Mouse (Mus musculus): ENCODE measurements around the gene Pqlc2. TPM values are rescaled to one million over a fixed set of nuclear protein-coding genes. Genes with fewer than 3 reads are reported as not detected.

Gene Pqlc2
- polyA plus RNA-seq, 1 experiment from 2014 or later = 10.1 TPM

- ATAC-seq = no peak
- H3K9ac ChIP-seq = no peak overlapping the region
- H3K27ac ChIP-seq = no peak overlapping the region
- H3K4me2 ChIP-seq = no peak overlapping the region
- peaks cover 60% of the 10 kb centered on the region for H3K36me3 ChIP-seq (ENCODE audit: poor library complexity, severe bottlenecking)
- no peaks in the 10 kb centered on the region for H3K4me1 ChIP-seq
- H3K4me3 ChIP-seq = no peak overlapping the region
- no peaks in the 10 kb centered on the region for H3K27me3 ChIP-seq
- WGBS = 90% methylated on average over 12 of the region's 12 CpGs
- H3K9me3 ChIP-seq (replicated peaks) = no peaks in the 10 kb centered on the region
These were observed 11.7 kb downstream of the Pqlc2 start for GRCm38 (mm10) chr4:139298671-139299366.

DNA sequence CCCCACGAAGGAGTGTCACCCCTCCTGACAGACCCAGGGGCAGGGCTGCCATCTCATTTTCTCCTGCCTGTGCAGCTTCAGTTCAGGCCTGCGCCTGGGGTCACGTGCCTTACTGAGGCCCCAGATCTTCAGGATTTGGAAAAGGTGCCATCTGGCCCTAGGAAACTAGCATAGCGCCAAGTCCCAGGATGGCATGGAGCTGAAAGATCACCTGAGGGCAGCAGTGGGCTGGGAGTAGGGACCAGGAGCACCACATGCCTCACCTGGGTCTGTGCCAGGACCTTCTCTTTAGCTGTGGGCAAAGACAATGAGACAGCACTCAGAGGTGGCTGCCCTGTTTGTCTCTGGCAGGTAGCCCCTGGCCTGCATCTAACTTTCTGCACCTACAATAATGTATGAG is 12.9 kb downstream of the Pqlc2 start:
- Histone ChIP-seq H3K4me1 (no peaks in the 10 kb centered on the region), H3K9ac (no peak overlapping the region), H3K9me3 (replicated peaks) (no peaks in the 10 kb centered on the region), H3K36me3 (ENCODE audit: poor library complexity, severe bottlenecking) (peaks cover 56% of the 10 kb centered on the region), H3K27ac (no peak overlapping the region), H3K4me3 (no peak overlapping the region), H3K4me2 (no peak overlapping the region), H3K27me3 (no peaks in the 10 kb centered on the region)
- WGBS = 89% methylated on average over 4 of the region's 4 CpGs
- ATAC-seq = no peak

GRCm38 (mm10) chr4:139292038-139292437 is 18.5 kb downstream of the Pqlc2 start:
- 97% methylated on average over 5 of the region's 5 CpGs for WGBS
- Histone ChIP-seq H3K4me3 (no peak overlapping the region), H3K27ac (no peak overlapping the region), H3K4me2 (no peak overlapping the region), H3K9ac (no peak overlapping the region), H3K36me3 (ENCODE audit: poor library complexity, severe bottlenecking) (peaks cover 58% of the 10 kb centered on the region), H3K4me1 (no peaks in the 10 kb centered on the region), H3K9me3 (replicated peaks) (no peaks in the 10 kb centered on the region), H3K27me3 (no peaks in the 10 kb centered on the region)
- no peak for ATAC-seq

DNA sequence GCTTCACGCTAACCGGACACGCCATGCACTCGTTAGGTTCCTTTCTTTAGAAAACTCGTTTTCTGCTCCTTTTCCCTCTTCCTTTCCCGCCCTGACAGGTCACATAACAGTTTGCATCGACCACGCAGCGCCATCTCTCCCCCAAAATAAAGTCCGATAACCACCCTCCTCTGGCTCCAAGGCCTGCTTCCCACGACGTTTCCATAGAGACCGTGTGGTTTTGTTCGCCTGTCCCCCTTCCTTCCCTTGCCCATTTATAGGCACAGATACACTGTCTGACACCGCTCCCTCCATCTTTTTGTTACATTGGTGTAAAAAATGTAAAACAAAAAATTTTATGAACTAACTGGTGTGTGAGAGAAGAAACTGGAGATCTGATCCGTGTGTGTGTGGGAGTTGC is 19.4 kb downstream of the Pqlc2 start:
- no peak overlapping the region for H3K9ac ChIP-seq
- no peak overlapping the region for H3K4me2 ChIP-seq
- H3K36me3 ChIP-seq (ENCODE audit: poor library complexity, severe bottlenecking) = peaks cover 59% of the 10 kb centered on the region
- H3K9me3 ChIP-seq (replicated peaks) = no peaks in the 10 kb centered on the region
- ATAC-seq = no peak
- no peaks in the 10 kb centered on the region for H3K27me3 ChIP-seq
- H3K27ac ChIP-seq = no peak overlapping the region
- 75% methylated on average over 16 of the region's 16 CpGs for WGBS
- no peaks in the 10 kb centered on the region for H3K4me1 ChIP-seq
- no peak overlapping the region for H3K4me3 ChIP-seq

GRCm38 (mm10) chr4:139289017-139289416 is 21.5 kb downstream of the Pqlc2 start:
- WGBS = 65% methylated on average over 10 of the region's 10 CpGs

GRCm38 (mm10) chr4:139287122-139287863 is 23.2 kb downstream of the Pqlc2 start:
- Histone ChIP-seq H3K4me2 (no peak overlapping the region), H3K27me3 (no peaks in the 10 kb centered on the region), H3K4me3 (no peak overlapping the region), H3K9me3 (replicated peaks) (no peaks in the 10 kb centered on the region), H3K27ac (no peak overlapping the region), H3K9ac (no peak overlapping the region), H3K4me1 (0 out of 2 replicates have a peak, but pooled peaks cover 4% of the 10 kb centered on the region), H3K36me3 (ENCODE audit: poor library complexity, severe bottlenecking) (peaks cover 88% of the 10 kb centered on the region)
- 89% methylated on average over 18 of the region's 18 CpGs for WGBS
- no peak for ATAC-seq

More at GRCm38 (mm10) chr4:139289017-139289416, 21.5 kb downstream of the Pqlc2 start:
- no peak overlapping the region for H3K4me3 ChIP-seq
- ATAC-seq = peak; percentile 33; the same call in 1 of the 2 replicates
- no peaks in the 10 kb centered on the region for H3K27me3 ChIP-seq
- peaks cover 74% of the 10 kb centered on the region for H3K36me3 ChIP-seq (ENCODE audit: poor library complexity, severe bottlenecking)
- H3K27ac ChIP-seq = no peak overlapping the region
- no peak overlapping the region for H3K9ac ChIP-seq
- no peaks in the 10 kb centered on the region for H3K4me1 ChIP-seq
- H3K4me2 ChIP-seq = no peak overlapping the region
- H3K9me3 ChIP-seq (replicated peaks) = no peaks in the 10 kb centered on the region

- Histone ChIP-seq H3K27me3 (no peaks in the 10 kb centered on the region), H3K9me3 (replicated peaks) (no peaks in the 10 kb centered on the region), H3K36me3 (ENCODE audit: poor library complexity, severe bottlenecking) (peaks cover 90% of the 10 kb centered on the region), H3K4me1 (0 out of 2 replicates have a peak, but pooled peaks cover 4% of the 10 kb centered on the region), H3K9ac (no peak overlapping the region), H3K4me2 (no peak overlapping the region), H3K27ac (no peak overlapping the region), H3K4me3 (no peak overlapping the region)
- ATAC-seq = no peak
- WGBS = 90% methylated on average over 5 of the region's 5 CpGs
These were observed 24.3 kb downstream of the Pqlc2 start for GRCm38 (mm10) chr4:139286234-139286633.

GRCm38 (mm10) chr4:139284877-139285276 is 25.6 kb downstream of the Pqlc2 start:
- H3K9ac ChIP-seq = no peak overlapping the region
- no peaks in the 10 kb centered on the region for H3K27me3 ChIP-seq
- H3K4me2 ChIP-seq = no peak overlapping the region
- H3K4me3 ChIP-seq = no peak overlapping the region
- peaks cover 90% of the 10 kb centered on the region for H3K36me3 ChIP-seq (ENCODE audit: poor library complexity, severe bottlenecking)
- no peaks in the 10 kb centered on the region for H3K9me3 ChIP-seq (replicated peaks)
- 91% methylated on average over 15 of the region's 15 CpGs for WGBS
- ATAC-seq = no peak
- H3K4me1 ChIP-seq = 0 out of 2 replicates have a peak, but pooled peaks cover 4% of the 10 kb centered on the region
- no peak overlapping the region for H3K27ac ChIP-seq

DNA sequence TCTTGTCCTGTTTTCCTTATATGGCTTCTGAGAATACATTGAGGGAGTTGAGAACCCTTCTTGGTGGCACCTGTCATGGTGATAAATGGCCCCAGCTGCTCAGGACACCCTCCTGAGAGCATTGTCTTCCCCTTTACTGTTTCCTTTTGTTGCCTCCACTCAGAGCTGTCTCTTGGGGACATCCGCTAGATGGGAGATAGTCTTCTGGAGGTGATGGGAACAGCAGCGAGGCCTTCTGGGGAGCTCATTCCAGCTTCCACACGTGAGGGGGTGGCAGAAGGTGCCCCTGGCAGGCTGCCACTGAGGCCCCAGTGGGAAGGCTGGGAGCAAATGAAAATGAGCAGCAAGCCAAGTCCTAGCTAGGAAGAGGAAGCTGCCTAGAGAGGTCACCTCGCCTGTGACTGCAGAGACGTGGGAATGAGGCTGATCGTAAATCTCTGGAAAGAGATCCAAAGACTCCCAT is 27.5 kb downstream of the Pqlc2 start:
- H3K4me1 ChIP-seq = 0 out of 2 replicates have a peak, but pooled peaks cover 4% of the 10 kb centered on the region
- no peak overlapping the region for H3K4me2 ChIP-seq
- no peaks in the 10 kb centered on the region for H3K9me3 ChIP-seq (replicated peaks)
- H3K36me3 ChIP-seq (ENCODE audit: poor library complexity, severe bottlenecking) = peaks cover 77% of the 10 kb centered on the region
- no peak overlapping the region for H3K4me3 ChIP-seq
- H3K9ac ChIP-seq = no peak overlapping the region
- 68% methylated on average over 6 of the region's 6 CpGs for WGBS
- H3K27ac ChIP-seq = no peak overlapping the region
- H3K27me3 ChIP-seq = no peaks in the 10 kb centered on the region
- no peak for ATAC-seq

- H3K36me3 ChIP-seq (ENCODE audit: poor library complexity, severe bottlenecking) = peaks cover 66% of the 10 kb centered on the region
- no peaks in the 10 kb centered on the region for H3K27me3 ChIP-seq
- WGBS = 95% methylated on average over 16 of the region's 16 CpGs
- H3K9ac ChIP-seq = no peak overlapping the region
- no peak for ATAC-seq
- 0 out of 2 replicates have a peak, but pooled peaks cover 4% of the 10 kb centered on the region for H3K4me1 ChIP-seq
- no peak overlapping the region for H3K4me2 ChIP-seq
- no peaks in the 10 kb centered on the region for H3K9me3 ChIP-seq (replicated peaks)
- H3K27ac ChIP-seq = no peak overlapping the region
- H3K4me3 ChIP-seq = no peak overlapping the region
These were observed 28.6 kb downstream of the Pqlc2 start for GRCm38 (mm10) chr4:139281791-139282345.

DNA sequence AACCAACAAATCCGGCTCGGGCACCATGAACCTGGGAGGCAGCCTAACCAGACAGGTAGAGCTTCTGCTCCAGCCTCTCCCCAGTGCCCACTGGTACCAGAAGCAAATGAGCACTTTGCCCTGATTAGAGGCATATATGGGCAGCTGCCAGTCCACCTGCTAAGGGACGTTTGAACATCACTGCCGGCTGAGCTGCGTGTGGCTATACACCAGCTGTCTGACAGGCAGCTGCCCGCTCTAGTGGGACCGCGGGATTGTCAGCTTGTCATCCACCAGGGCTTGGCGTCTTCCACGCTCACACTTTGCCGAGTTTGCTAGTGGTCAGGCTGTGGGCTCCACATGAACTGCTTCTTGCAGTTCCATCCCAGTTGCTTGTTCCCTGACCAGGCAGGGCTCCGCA is 30.0 kb downstream of the Pqlc2 start:
- Histone ChIP-seq H3K4me3 (no peak overlapping the region), H3K27me3 (no peaks in the 10 kb centered on the region), H3K27ac (no peak overlapping the region), H3K9me3 (replicated peaks) (no peaks in the 10 kb centered on the region), H3K36me3 (ENCODE audit: poor library complexity, severe bottlenecking) (peaks cover 57% of the 10 kb centered on the region), H3K4me1 (0 out of 2 replicates have a peak, but pooled peaks cover 4% of the 10 kb centered on the region), H3K9ac (no peak overlapping the region), H3K4me2 (no peak overlapping the region)
- ATAC-seq = no peak
- 92% methylated on average over 12 of the region's 12 CpGs for WGBS

GRCm38 (mm10) chr4:139276411-139276810 is 34.1 kb downstream of the Pqlc2 start:
- WGBS = 88% methylated on average over 7 of the region's 7 CpGs
- Histone ChIP-seq H3K4me1 (no peaks in the 10 kb centered on the region), H3K4me2 (no peak overlapping the region), H3K27me3 (no peaks in the 10 kb centered on the region), H3K4me3 (no peak overlapping the region), H3K9ac (no peak overlapping the region), H3K27ac (no peak overlapping the region), H3K36me3 (ENCODE audit: poor library complexity, severe bottlenecking) (peaks cover 30% of the 10 kb centered on the region), H3K9me3 (replicated peaks) (no peaks in the 10 kb centered on the region)
- no peak for ATAC-seq
